Mouse (Mus musculus) liver, adult 2 months (tissue): ENCODE measurements around the gene D8Ertd738e. TPM values are rescaled to one million over a fixed set of nuclear protein-coding genes. Genes with fewer than 3 reads are reported as not detected.

Experiments
- DNase-seq: peaks from one replicate; pipeline ENCODE4 v3.0.0-alpha.2; 2011; ENCODE audit warnings: low read depth, low spot score; ENCODE audit errors: extremely low read depth
- H3K27ac ChIP-seq: fragments of 200-500 bp; replicated peaks from 2 replicates; pipeline ENCODE4 v1.5.1; 2012; ENCODE audit warnings: low read depth, mild to moderate bottlenecking, control low read depth, inconsistent platforms, low read length; ENCODE audit not compliant: insufficient read depth
- H3K27me3 ChIP-seq: fragments of 200-500 bp; 2 replicates; pipeline ENCODE4 v1.6.1; 2012; ENCODE audit warnings: mild to moderate bottlenecking, moderate library complexity, low read length, inconsistent platforms; ENCODE audit not compliant: control insufficient read depth, insufficient read depth
- H3K36me3 ChIP-seq: fragments of 200-500 bp; 2 replicates; pipeline ENCODE4 v1.6.1; 2012; ENCODE audit warnings: low read length, inconsistent platforms; ENCODE audit not compliant: control insufficient read depth, insufficient read depth
- H3K4me1 ChIP-seq: fragments of 200-500 bp; 2 replicates; pipeline ENCODE4 v1.6.1; 2011; ENCODE audit warnings: low read length; ENCODE audit not compliant: control insufficient read depth, insufficient read depth
- H3K4me3 ChIP-seq: fragments of 200-500 bp; 2 replicates; pipeline ENCODE4 v1.5.1; 2011; ENCODE audit warnings: low read depth, mild to moderate bottlenecking, control low read depth, low read length, moderate library complexity; ENCODE audit not compliant: insufficient read depth
- H3K79me2 ChIP-seq: fragments of 200-500 bp; 2 replicates; pipeline ENCODE4 v1.6.1; 2012; ENCODE audit warnings: inconsistent platforms, mild to moderate bottlenecking, low read length, moderate library complexity; ENCODE audit not compliant: control insufficient read depth, insufficient read depth
- H3K9ac ChIP-seq: fragments of 200-500 bp; 2 replicates; pipeline ENCODE4 v1.6.1; 2012; ENCODE audit warnings: low read depth, mild to moderate bottlenecking, control low read depth, inconsistent platforms, low read length
- CTCF ChIP-seq: fragments of 200-500 bp; IDR thresholded peaks from 2 replicates; pipeline ENCODE4 v1.5.1; 2011; ENCODE audit warnings: low read depth, low read length, control low read depth
- POLR2A ChIP-seq: fragments of 200-500 bp; IDR thresholded peaks from 2 replicates; pipeline ENCODE4 v1.6.1; 2011; ENCODE audit warnings: low read length, control low read depth; ENCODE audit not compliant: insufficient read depth; ENCODE audit errors: extremely low read depth
- WGBS: fragments of 180-500 bp; shearing (Covaris S2); methylation state at CpG from one replicate; pipeline ENCODE4 v1.1.7; 2018; 5-methylcytosine and 5-hydroxymethylcytosine counted together
- polyA plus RNA-seq: library from polyadenylated mRNA; depleted of rRNA; stranded (reverse); fragments of >200 nt; gene quantifications from 2 replicates; pipeline ENCODE4 v1.2.3, GENCODE M21; 2012; rRNA removed
- total RNA-seq: library from RNA; depleted of rRNA; stranded (reverse); fragments of >200 nt; gene quantifications from 2 replicates; pipeline ENCODE4 v1.2.3, GENCODE M21; 2014; rRNA removed

The D8Ertd738e gene
- total RNA-seq = 103 and 115 TPM in 2 replicates
- 99.3 and 105 TPM in 2 replicates for polyA plus RNA-seq

GRCm38 (mm10) chr8:84249257-84250170 lies at the start of gene D8Ertd738e:
TSS of gene D8Ertd738e (minus strand) at chr8:84249719.
- Histone ChIP-seq H3K4me1 (peaks cover 3% of the 10 kb centered on the region; the same call in 1 of the 2 replicates), H3K27me3 (no peaks in the 10 kb centered on the region), H3K4me3 (peak within 1 kb of the TSS; percentile 95), H3K79me2 (peaks cover 5% of the 10 kb centered on the region; the same call in 1 of the 2 replicates), H3K36me3 (peaks cover 36% of the 10 kb centered on the region), H3K9ac (peak within 1 kb of the TSS; percentile 94), H3K27ac (peak within 1 kb of the TSS; percentile 66)
- TF ChIP-seq POLR2A (peak; percentile 92), CTCF (no peak)
- 5% methylated on average over 52 of the region's 52 CpGs for WGBS
- DNase-seq = peak; percentile 85

GRCm38 (mm10) chr8:84297029-84297785 lies 47.7 kb upstream of the D8Ertd738e start:
- H3K79me2 ChIP-seq = no peaks in the 10 kb centered on the region
- H3K27ac ChIP-seq = no peak overlapping the region
- no peak for TF ChIP-seq CTCF
- TF ChIP-seq POLR2A = no peak
- H3K27me3 ChIP-seq = no peaks in the 10 kb centered on the region
- H3K36me3 ChIP-seq = no peaks in the 10 kb centered on the region
- H3K9ac ChIP-seq = no peak overlapping the region
- no peaks in the 10 kb centered on the region for H3K4me1 ChIP-seq
- DNase-seq = no peak
- WGBS = 66% methylated on average over 5 of the region's 5 CpGs
- no peak overlapping the region for H3K4me3 ChIP-seq

GRCm38 (mm10) chr8:84291688-84292087 lies 42.2 kb upstream of the D8Ertd738e start:
- H3K36me3 ChIP-seq = no peaks in the 10 kb centered on the region
- no peak overlapping the region for H3K27ac ChIP-seq
- H3K9ac ChIP-seq = no peak overlapping the region
- no peak overlapping the region for H3K4me3 ChIP-seq
- DNase-seq = peak; percentile 39
- peak; percentile 78 for TF ChIP-seq CTCF
- no peak for TF ChIP-seq POLR2A
- H3K27me3 ChIP-seq = no peaks in the 10 kb centered on the region
- no peaks in the 10 kb centered on the region for H3K79me2 ChIP-seq
- no peaks in the 10 kb centered on the region for H3K4me1 ChIP-seq
- WGBS = 28% methylated on average over 8 of the region's 8 CpGs

- 75% methylated on average over 5 of the region's 5 CpGs for WGBS
- H3K27ac ChIP-seq = no peak overlapping the region
- H3K79me2 ChIP-seq = no peaks in the 10 kb centered on the region
- no peak for DNase-seq
- no peak overlapping the region for H3K9ac ChIP-seq
- H3K36me3 ChIP-seq = no peaks in the 10 kb centered on the region
- H3K4me3 ChIP-seq = no peak overlapping the region
- TF ChIP-seq CTCF (no peak), POLR2A (no peak)
- H3K27me3 ChIP-seq = no peaks in the 10 kb centered on the region
- H3K4me1 ChIP-seq = no peaks in the 10 kb centered on the region
Measured at GRCm38 (mm10) chr8:84291086-84291485, 41.6 kb upstream of the D8Ertd738e start.

- Histone ChIP-seq H3K79me2 (no peaks in the 10 kb centered on the region), H3K27ac (no peak overlapping the region), H3K4me1 (no peaks in the 10 kb centered on the region), H3K36me3 (no peaks in the 10 kb centered on the region), H3K27me3 (no peaks in the 10 kb centered on the region), H3K4me3 (no peak overlapping the region), H3K9ac (no peak overlapping the region)
- TF ChIP-seq CTCF (peak; percentile 60), POLR2A (no peak)
- DNase-seq = no peak
- WGBS = 56% methylated on average over 2 of the region's 2 CpGs
Measured at GRCm38 (mm10) chr8:84288892-84289291, 39.4 kb upstream of the D8Ertd738e start.
